Mouse (Mus musculus) kidney, adult 2 months (tissue): ENCODE measurements around the gene Glul.

Experiments used
- CTCF ChIP-seq: fragments of 200-500 bp; conservative IDR thresholded peaks from 2 replicates; pipeline ENCODE4 v1.5.1; 2011; ENCODE audit warnings: low read depth, mild to moderate bottlenecking, control low read depth, low read length, moderate library complexity, mixed read lengths; ENCODE audit not compliant: insufficient read depth, insufficient read length
- POLR2A ChIP-seq: fragments of 200-500 bp; IDR thresholded peaks from one replicate; pipeline ENCODE4 v1.6.1; 2011; ENCODE audit warnings: low read depth, low read length, control low read depth

- TF ChIP-seq CTCF (no peak), POLR2A (no peak)
These were observed 9.6 kb upstream of the Glul start for GRCm38 (mm10) chr1:153890121-153890520.
